In genomic region chr6:38355862-38356261, GRCm38 (mm10) we compare ENCODE assay signal across 11 mouse cellular contexts. TPM values are rescaled to one million over a fixed set of nuclear protein-coding genes. Genes with fewer than 3 reads are reported as not detected.
DNase-seq lines count a peak whose midpoint lies in the region.
"Had no signal": no experiment of that assay in that cellular context is flagged by ENCODE, and none has a peak within 500 bp of the region (broad histone marks: within the 10 kb centered on the region; RNA-seq: fewer than 3 reads in every experiment).

No protein-coding gene starts in this region.

- H3K27me3 ChIP-seq in heart, embryonic 10.5 days (ENCODE audit: insufficient read depth, poor library complexity, severe bottlenecking) = peaks cover 67% of the 10 kb centered on the region
- H3K27me3 ChIP-seq: Patski had no signal

- no peak overlapping the region for H3K27ac ChIP-seq in heart, embryonic 10.5 days
- H3K27ac ChIP-seq: embryonic facial prominence, embryonic 12.5 days; hindbrain, embryonic 13.5 days had no signal

- DNase-seq in heart, embryonic 10.5 days (ENCODE audit: low spot score) = peak; percentile 55
- DNase-seq in heart, adult 9 months (ENCODE audit: low spot score in 2 of 2) = no peak
- peak; percentile 30 for DNase-seq in urinary bladder, postnatal 14 days (ENCODE audit: low spot score)
- no peak for DNase-seq in urinary bladder, adult 2 months (ENCODE audit: low spot score)
- DNase-seq in embryo, embryonic 11 days = peak; percentile 22
- DNase-seq in cerebellum, adult 18-20 months = no peak
- no peak for DNase-seq in left cerebral cortex, adult 9 months (ENCODE audit: low spot score in 2 of 2)
- DNase-seq: kidney, postnatal 14 days had no signal

- H3K9me3 ChIP-seq in heart, embryonic 10.5 days = no peaks in the 10 kb centered on the region
- H3K9me3 ChIP-seq: embryonic facial prominence, embryonic 12.5 days; hindbrain, embryonic 13.5 days had no signal

- H3K4me1 ChIP-seq in heart, embryonic 10.5 days = 0 out of 2 replicates have a peak, but pooled peaks cover 18% of the 10 kb centered on the region

- 13% methylated on average over 7 of the region's 7 CpGs for WGBS in heart, embryonic 10.5 days

- H3K4me3 ChIP-seq in heart, embryonic 10.5 days = no peak overlapping the region
- H3K4me3 ChIP-seq: embryonic facial prominence, embryonic 12.5 days had no signal

- no peaks in the 10 kb centered on the region for H3K36me3 ChIP-seq in heart, embryonic 10.5 days
- H3K36me3 ChIP-seq: embryonic facial prominence, embryonic 12.5 days; hindbrain, embryonic 13.5 days had no signal

RNA-seq across cellular contexts. Expression of gene Zc3hav1, which starts 1.5 kb away (rescaled TPM):
- polyA plus RNA-seq in heart, embryonic 10.5 days (2016; fragmentation: Nextera tagmentation; extraction: Ambion mirVana) = 8.0 and 9.7 TPM in 2 replicates
- polyA plus RNA-seq in urinary bladder, adult 2 months (2012; rRNA removed) = 24.6 and 31.6 TPM in 2 replicates

RNA-seq across cellular contexts. Expression of gene Ttc26, which starts 25.4 kb away (rescaled TPM):
- polyA plus RNA-seq in heart, embryonic 10.5 days (2016; fragmentation: Nextera tagmentation; extraction: Ambion mirVana) = 4.2 and 6.8 TPM in 2 replicates
- polyA plus RNA-seq in urinary bladder, adult 2 months (2012; rRNA removed) = 3.6 and 3.9 TPM in 2 replicates

RNA-seq across cellular contexts. Expression of gene Zc3hav1l, which starts 56.8 kb away (rescaled TPM):
- polyA plus RNA-seq in heart, embryonic 10.5 days (2016; fragmentation: Nextera tagmentation; extraction: Ambion mirVana) = 11.9 and 13.4 TPM in 2 replicates
- polyA plus RNA-seq in urinary bladder, adult 2 months (2012; rRNA removed) = 6.9 and 7.5 TPM in 2 replicates

Comparison
In these comparisons a context has a peak if more than half of its experiments do, and no peak if none do; other contexts are left out.
1. DNase-seq: peak in heart, embryonic 10.5 days (single experiment), urinary bladder, postnatal 14 days (single experiment) and embryo, embryonic 11 days (single experiment); none in heart, adult 9 months (0 of 2), urinary bladder, adult 2 months (single experiment), cerebellum, adult 18-20 months (0 of 2) and left cerebral cortex, adult 9 months (0 of 2).